Mouse (Mus musculus): ENCODE data around the gene Cltrn. TPM values are rescaled to one million over a fixed set of nuclear protein-coding genes. Genes with fewer than 3 reads are reported as not detected.

The Cltrn gene
- 5.3 and 6.2 TPM in 2 replicates for polyA plus RNA-seq (2015; fragmentation: Nextera tagmentation; extraction: Ambion mirVana)

GRCm38 (mm10) chrX:164088582-164088981, at the start of gene Cltrn:
Gene Cltrn, plus strand, starts transcription at chrX:164088830.
- no peaks in the 10 kb centered on the region for H3K9me3 ChIP-seq (ENCODE audit: low read length)
- no peaks in the 10 kb centered on the region for H3K4me1 ChIP-seq (ENCODE audit: insufficient read depth)
- TF ChIP-seq EP300 (IDR thresholded peaks at IDR 0.05; ENCODE audit: low read depth) (no peak), CTCF (IDR thresholded peaks at IDR 0.05; ENCODE audit: low read depth) (no peak)
- H3K27me3 ChIP-seq (ENCODE audit: insufficient read depth, low read length): no peaks in the 10 kb centered on the region
- no peak within 1 kb of the TSS for H3K27ac ChIP-seq (ENCODE audit: low read depth)
- H3K36me3 ChIP-seq (replicated peaks; ENCODE audit: insufficient read depth, low read length): no peaks in the 10 kb centered on the region
- H3K4me3 ChIP-seq (ENCODE audit: low read depth, low read length): no peak within 1 kb of the TSS
- ATAC-seq: no peak
- DNase-seq: no peak
- H3K9ac ChIP-seq (replicated peaks): no peak within 1 kb of the TSS
- 75% methylated on average over 4 of the region's 4 CpGs for WGBS (ENCODE audit: insufficient replicate concordance)
- no peak within 1 kb of the TSS for H3K4me2 ChIP-seq (ENCODE audit: low read depth, low read length)

GRCm38 (mm10) chrX:164038882-164039281, 49.7 kb upstream of the Cltrn start:
- Histone ChIP-seq H3K27ac (ENCODE audit: low read depth) (no peak overlapping the region), H3K4me3 (ENCODE audit: low read depth, low read length) (no peak overlapping the region), H3K4me2 (ENCODE audit: low read depth, low read length) (no peak overlapping the region), H3K27me3 (ENCODE audit: insufficient read depth, low read length) (no peaks in the 10 kb centered on the region), H3K4me1 (ENCODE audit: insufficient read depth) (no peaks in the 10 kb centered on the region), H3K9ac (replicated peaks) (no peak overlapping the region), H3K9me3 (ENCODE audit: low read length) (no peaks in the 10 kb centered on the region), H3K36me3 (replicated peaks; ENCODE audit: insufficient read depth, low read length) (no peaks in the 10 kb centered on the region)
- WGBS (ENCODE audit: insufficient replicate concordance): 68% methylated on average over 2 of the region's 2 CpGs
- no peak for TF ChIP-seq CTCF (IDR thresholded peaks at IDR 0.05; ENCODE audit: low read depth)
- TF ChIP-seq EP300 (IDR thresholded peaks at IDR 0.05; ENCODE audit: low read depth): no peak
- no peak for DNase-seq
- no peak for ATAC-seq

- Histone ChIP-seq H3K27me3 (ENCODE audit: insufficient read depth, low read length) (no peaks in the 10 kb centered on the region), H3K36me3 (replicated peaks; ENCODE audit: insufficient read depth, low read length) (no peaks in the 10 kb centered on the region), H3K9me3 (ENCODE audit: low read length) (no peaks in the 10 kb centered on the region), H3K27ac (ENCODE audit: low read depth) (no peak overlapping the region), H3K4me1 (ENCODE audit: insufficient read depth) (no peaks in the 10 kb centered on the region), H3K4me3 (ENCODE audit: low read depth, low read length) (no peak overlapping the region), H3K4me2 (ENCODE audit: low read depth, low read length) (no peak overlapping the region), H3K9ac (replicated peaks) (no peak overlapping the region)
- DNase-seq (no peak), ATAC-seq (no peak)
- TF ChIP-seq EP300 (IDR thresholded peaks at IDR 0.05; ENCODE audit: low read depth): no peak
- no peak for TF ChIP-seq CTCF (IDR thresholded peaks at IDR 0.05; ENCODE audit: low read depth)
- 57% methylated on average over 13 of the region's 13 CpGs for WGBS (ENCODE audit: insufficient replicate concordance)
Measured at GRCm38 (mm10) chrX:164042069-164042468, 46.6 kb upstream of the Cltrn start.

GRCm38 (mm10) chrX:164046736-164047135, 41.9 kb upstream of the Cltrn start:
- no peak overlapping the region for H3K27ac ChIP-seq (ENCODE audit: low read depth)
- H3K9ac ChIP-seq (replicated peaks): no peak overlapping the region
- DNase-seq: no peak
- no peaks in the 10 kb centered on the region for H3K36me3 ChIP-seq (replicated peaks; ENCODE audit: insufficient read depth, low read length)
- no peak overlapping the region for H3K4me3 ChIP-seq (ENCODE audit: low read depth, low read length)
- no peak for ATAC-seq
- H3K27me3 ChIP-seq (ENCODE audit: insufficient read depth, low read length): no peaks in the 10 kb centered on the region
- no peaks in the 10 kb centered on the region for H3K9me3 ChIP-seq (ENCODE audit: low read length)
- WGBS (ENCODE audit: insufficient replicate concordance): 44% methylated on average over 2 of the region's 2 CpGs
- TF ChIP-seq EP300 (IDR thresholded peaks at IDR 0.05; ENCODE audit: low read depth): no peak
- H3K4me1 ChIP-seq (ENCODE audit: insufficient read depth): no peaks in the 10 kb centered on the region
- H3K4me2 ChIP-seq (ENCODE audit: low read depth, low read length): no peak overlapping the region

GRCm38 (mm10) chrX:164055726-164056125, 32.9 kb upstream of the Cltrn start:
- no peak overlapping the region for H3K27ac ChIP-seq (ENCODE audit: low read depth)
- ATAC-seq (no peak), DNase-seq (no peak)
- H3K4me2 ChIP-seq (ENCODE audit: low read depth, low read length): no peak overlapping the region
- H3K4me3 ChIP-seq (ENCODE audit: low read depth, low read length): no peak overlapping the region
- no peaks in the 10 kb centered on the region for H3K36me3 ChIP-seq (replicated peaks; ENCODE audit: insufficient read depth, low read length)
- H3K9me3 ChIP-seq (ENCODE audit: low read length): no peaks in the 10 kb centered on the region
- H3K27me3 ChIP-seq (ENCODE audit: insufficient read depth, low read length): no peaks in the 10 kb centered on the region
- H3K9ac ChIP-seq (replicated peaks): no peak overlapping the region
- H3K4me1 ChIP-seq (ENCODE audit: insufficient read depth): no peaks in the 10 kb centered on the region
- TF ChIP-seq EP300 (IDR thresholded peaks at IDR 0.05; ENCODE audit: low read depth) (peak; percentile 38; the same call in 1 of the 2 replicates), CTCF (IDR thresholded peaks at IDR 0.05; ENCODE audit: low read depth) (no peak)
- 59% methylated on average over 4 of the region's 4 CpGs for WGBS (ENCODE audit: insufficient replicate concordance)

GRCm38 (mm10) chrX:164058523-164058922, 30.1 kb upstream of the Cltrn start:
- Histone ChIP-seq H3K27ac (ENCODE audit: low read depth) (no peak overlapping the region), H3K36me3 (replicated peaks; ENCODE audit: insufficient read depth, low read length) (no peaks in the 10 kb centered on the region), H3K4me1 (ENCODE audit: insufficient read depth) (no peaks in the 10 kb centered on the region), H3K9ac (replicated peaks) (no peak overlapping the region), H3K4me3 (ENCODE audit: low read depth, low read length) (no peak overlapping the region), H3K27me3 (ENCODE audit: insufficient read depth, low read length) (no peaks in the 10 kb centered on the region), H3K4me2 (ENCODE audit: low read depth, low read length) (no peak overlapping the region), H3K9me3 (ENCODE audit: low read length) (no peaks in the 10 kb centered on the region)
- 66% methylated on average over 3 of the region's 3 CpGs for WGBS (ENCODE audit: insufficient replicate concordance)
- DNase-seq (no peak), ATAC-seq (no peak)
- TF ChIP-seq EP300 (IDR thresholded peaks at IDR 0.05; ENCODE audit: low read depth) (no peak), CTCF (IDR thresholded peaks at IDR 0.05; ENCODE audit: low read depth) (no peak)

- H3K9ac ChIP-seq (replicated peaks): no peak overlapping the region
- no peaks in the 10 kb centered on the region for H3K36me3 ChIP-seq (replicated peaks; ENCODE audit: insufficient read depth, low read length)
- DNase-seq (no peak), ATAC-seq (no peak)
- WGBS (ENCODE audit: insufficient replicate concordance): 45% methylated on average over 4 of the region's 4 CpGs
- TF ChIP-seq EP300 (IDR thresholded peaks at IDR 0.05; ENCODE audit: low read depth) (no peak), CTCF (IDR thresholded peaks at IDR 0.05; ENCODE audit: low read depth) (no peak)
- no peak overlapping the region for H3K4me2 ChIP-seq (ENCODE audit: low read depth, low read length)
- no peak overlapping the region for H3K4me3 ChIP-seq (ENCODE audit: low read depth, low read length)
- H3K27me3 ChIP-seq (ENCODE audit: insufficient read depth, low read length): no peaks in the 10 kb centered on the region
- no peaks in the 10 kb centered on the region for H3K4me1 ChIP-seq (ENCODE audit: insufficient read depth)
- H3K27ac ChIP-seq (ENCODE audit: low read depth): no peak overlapping the region
- no peaks in the 10 kb centered on the region for H3K9me3 ChIP-seq (ENCODE audit: low read length)
Measured at GRCm38 (mm10) chrX:164059070-164059469, 29.6 kb upstream of the Cltrn start.

Data from liver, postnatal 0 days (tissue).